Mouse (Mus musculus): ENCODE measurements around the gene Cdyl2.

GRCm38 (mm10) chr8:116755557-116755956 is 22.8 kb upstream of the Cdyl2 start:
- TF ChIP-seq CTCF (IDR thresholded peaks at IDR 0.05; ENCODE audit: low read depth, low read length): no peak
- TF ChIP-seq GATA1 (IDR thresholded peaks at IDR 0.05; ENCODE audit: borderline replicate concordance, low read length): no peak
- TF ChIP-seq GATA2 (IDR thresholded peaks at IDR 0.05; ENCODE audit: borderline replicate concordance, low read depth, low read length): no peak
- TF ChIP-seq POLR2AphosphoS5 (IDR thresholded peaks at IDR 0.05; ENCODE audit: insufficient replicate concordance, low read depth, low read length): no peak
